Mouse (Mus musculus) spleen, adult 2 months (tissue): ENCODE measurements around the gene Mgll. TPM values are rescaled to one million over a fixed set of nuclear protein-coding genes. Genes with fewer than 3 reads are reported as not detected.

ENCODE experiments used
- DNase-seq, 2 experiments: peaks; one replicate each; pipeline versions ENCODE4 v3.0.0 to v3.0.0-alpha.2; 2012 to 2021; ENCODE audit warnings: low spot score in 2 of 2, low read depth in 1 of 2
- H3K27ac ChIP-seq: fragments of 200-500 bp; 2 replicates; pipeline ENCODE4 v1.5.1; 2012; ENCODE audit warnings: low read length, inconsistent platforms; ENCODE audit not compliant: insufficient read depth
- H3K27me3 ChIP-seq: fragments of 200-500 bp; 2 replicates; pipeline ENCODE4 v1.6.1; 2012; ENCODE audit warnings: mild to moderate bottlenecking, moderate library complexity, low read length, inconsistent platforms; ENCODE audit not compliant: control insufficient read depth, insufficient read depth
- H3K36me3 ChIP-seq: fragments of 200-500 bp; 2 replicates; pipeline ENCODE4 v1.6.1; 2012; ENCODE audit warnings: mild to moderate bottlenecking, low read length, inconsistent platforms; ENCODE audit not compliant: control insufficient read depth, insufficient read depth
- H3K4me1 ChIP-seq: fragments of 200-500 bp; 2 replicates; pipeline ENCODE4 v1.6.1; 2011; ENCODE audit warnings: inconsistent platforms; ENCODE audit not compliant: control insufficient read depth, insufficient read depth, insufficient read length
- H3K4me3 ChIP-seq: fragments of 200-500 bp; 2 replicates; pipeline ENCODE4 v1.5.1; 2011; ENCODE audit warnings: mild to moderate bottlenecking, inconsistent platforms; ENCODE audit not compliant: insufficient read depth, insufficient read length; ENCODE audit errors: extremely low read depth
- CTCF ChIP-seq: fragments of 200-500 bp; IDR thresholded peaks from 2 replicates; pipeline ENCODE4 v1.5.1; 2011; ENCODE audit warnings: mild to moderate bottlenecking, inconsistent platforms; ENCODE audit not compliant: insufficient read depth, insufficient read length, insufficient replicate concordance; ENCODE audit errors: extremely low read depth
- POLR2A ChIP-seq: fragments of 200-500 bp; IDR thresholded peaks from 2 replicates; pipeline ENCODE4 v1.6.1; 2011; ENCODE audit warnings: low read depth, low read length, inconsistent platforms
- WGBS: fragments of 180-500 bp; shearing (Covaris S2); methylation state at CpG from one replicate; pipeline ENCODE4 v1.1.7; 2018; 5-methylcytosine and 5-hydroxymethylcytosine counted together
- polyA plus RNA-seq: library from polyadenylated mRNA; depleted of rRNA; stranded (reverse); fragments of >200 nt; gene quantifications from 2 replicates; pipeline ENCODE4 v1.2.3, GENCODE M21; 2012

Mgll gene
- polyA plus RNA-seq, 1 experiment, result 43.1 TPM

DNA sequence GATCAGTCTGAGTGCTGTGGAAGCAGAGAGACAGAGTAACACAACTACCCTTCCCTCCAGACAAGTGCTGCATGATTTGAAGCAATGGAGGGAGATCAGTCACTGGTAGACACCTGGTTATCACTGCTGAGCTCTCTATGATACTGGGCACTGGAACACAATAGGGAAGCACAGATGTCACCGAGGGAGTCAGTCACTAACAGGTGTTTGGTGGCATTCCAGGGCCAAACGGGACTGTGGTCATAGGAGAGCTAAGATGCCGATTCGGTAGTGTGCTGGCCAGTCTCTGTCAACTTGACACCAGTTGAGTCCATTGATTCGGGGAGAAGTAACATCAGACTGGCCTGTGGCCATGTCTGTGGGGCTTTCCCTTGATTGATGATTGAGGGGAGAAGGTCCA lies 130.3 kb downstream of the Mgll start:
- Histone ChIP-seq H3K4me3 (no peak overlapping the region), H3K27me3 (no peaks in the 10 kb centered on the region), H3K36me3 (no peaks in the 10 kb centered on the region), H3K4me1 (no peaks in the 10 kb centered on the region), H3K27ac (no peak overlapping the region)
- TF ChIP-seq CTCF (no peak), POLR2A (no peak)
- DNase-seq, result no peak
- WGBS, result 82% methylated on average over 5 of the region's 5 CpGs

GRCm38 (mm10) chr6:88855636-88856035 lies 131.4 kb downstream of the Mgll start:
- Histone ChIP-seq H3K36me3 (no peaks in the 10 kb centered on the region), H3K4me3 (no peak overlapping the region), H3K27me3 (no peaks in the 10 kb centered on the region), H3K4me1 (no peaks in the 10 kb centered on the region), H3K27ac (no peak overlapping the region)
- TF ChIP-seq CTCF, result peak; percentile 39; the same call in 1 of the 2 replicates
- TF ChIP-seq POLR2A, result no peak
- 22% methylated on average over 5 of the region's 5 CpGs for WGBS
- DNase-seq, result peak; percentile 33 to 38

DNA sequence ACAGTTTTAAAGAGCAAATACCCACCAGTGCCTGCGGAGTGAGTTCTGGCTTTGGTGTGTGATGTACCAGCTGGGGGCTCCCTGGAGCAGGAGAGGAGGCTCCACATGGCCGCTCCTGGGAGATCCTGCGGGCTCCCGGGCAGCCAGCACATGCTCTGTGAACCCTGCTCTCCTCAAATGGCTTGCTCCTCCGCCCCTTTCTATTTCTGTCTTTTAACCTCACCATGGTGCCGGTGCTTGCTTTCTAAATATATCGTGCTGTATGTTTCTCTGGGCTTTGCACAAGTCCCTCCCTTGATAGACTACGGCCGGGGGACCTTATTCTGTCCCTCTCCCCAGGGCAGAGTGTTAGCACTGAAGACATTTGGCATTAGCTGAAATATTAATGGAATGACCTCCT lies 133.0 kb downstream of the Mgll start:
- no peaks in the 10 kb centered on the region for H3K4me1 ChIP-seq
- TF ChIP-seq POLR2A, result no peak
- no peak for TF ChIP-seq CTCF
- WGBS, result 23% methylated on average over 9 of the region's 9 CpGs
- H3K36me3 ChIP-seq, result no peaks in the 10 kb centered on the region
- no peak overlapping the region for H3K4me3 ChIP-seq
- H3K27me3 ChIP-seq, result no peaks in the 10 kb centered on the region
- no peak overlapping the region for H3K27ac ChIP-seq
- DNase-seq, result no peak

DNA sequence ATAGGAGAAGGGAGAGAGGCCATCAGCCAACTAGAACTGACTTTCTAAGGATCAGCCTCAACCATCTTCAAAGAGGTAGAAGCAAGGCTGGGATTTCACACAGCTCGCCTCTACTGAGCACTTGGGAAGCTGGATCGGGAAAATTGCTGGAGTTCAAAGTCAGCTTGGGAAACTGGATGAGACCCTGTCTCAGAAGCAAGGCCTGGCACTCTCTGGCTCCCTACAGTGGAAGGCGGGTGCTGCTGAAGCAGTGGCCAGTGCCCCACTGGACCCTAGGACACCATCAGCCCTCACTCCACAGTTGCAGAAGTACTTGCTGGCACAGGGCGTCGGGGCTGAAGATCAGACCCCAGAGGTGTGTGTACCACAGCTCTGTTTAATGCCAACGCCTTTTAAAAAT lies 133.6 kb downstream of the Mgll start:
- no peak overlapping the region for H3K27ac ChIP-seq
- no peaks in the 10 kb centered on the region for H3K4me1 ChIP-seq
- WGBS, result 87% methylated on average over 6 of the region's 6 CpGs
- no peaks in the 10 kb centered on the region for H3K27me3 ChIP-seq
- DNase-seq, result no peak
- no peak overlapping the region for H3K4me3 ChIP-seq
- TF ChIP-seq CTCF, result no peak
- TF ChIP-seq POLR2A, result no peak
- H3K36me3 ChIP-seq, result no peaks in the 10 kb centered on the region

DNA sequence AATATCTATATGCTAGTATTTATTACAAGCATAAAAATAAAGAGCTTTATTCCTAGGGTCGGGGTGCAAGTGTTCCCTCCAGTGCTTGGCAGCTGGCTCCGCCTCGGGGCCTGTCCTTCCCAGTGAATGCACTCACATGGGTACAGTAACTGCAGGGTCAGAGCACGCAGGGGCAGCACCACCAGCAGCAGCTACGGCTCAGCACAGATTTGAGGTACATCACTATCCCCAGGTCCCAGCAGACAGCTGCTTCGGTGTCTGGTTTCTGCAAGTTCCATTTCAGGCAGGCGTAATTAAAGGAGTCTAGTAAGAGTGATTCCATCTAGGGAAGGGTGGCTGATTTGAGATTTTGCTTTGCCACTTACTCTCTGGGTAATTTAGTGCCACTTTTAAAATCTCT lies 134.1 kb downstream of the Mgll start:
- no peak for DNase-seq
- no peaks in the 10 kb centered on the region for H3K4me1 ChIP-seq
- no peak overlapping the region for H3K4me3 ChIP-seq
- no peaks in the 10 kb centered on the region for H3K36me3 ChIP-seq
- H3K27me3 ChIP-seq, result no peaks in the 10 kb centered on the region
- 89% methylated on average over 7 of the region's 7 CpGs for WGBS
- TF ChIP-seq CTCF (no peak), POLR2A (no peak)
- no peak overlapping the region for H3K27ac ChIP-seq

GRCm38 (mm10) chr6:88860914-88861313 lies 136.7 kb downstream of the Mgll start:
- DNase-seq, result no peak
- Histone ChIP-seq H3K4me3 (no peak overlapping the region), H3K27ac (no peak overlapping the region), H3K36me3 (no peaks in the 10 kb centered on the region), H3K27me3 (no peaks in the 10 kb centered on the region), H3K4me1 (no peaks in the 10 kb centered on the region)
- whole genome bisulfite sequencing, result 16% methylated on average over 2 of the region's 2 CpGs
- TF ChIP-seq POLR2A, result no peak
- peak; percentile 0; the same call in 1 of the 2 replicates for TF ChIP-seq CTCF

- 78% methylated on average over 7 of the region's 7 CpGs for WGBS
- Histone ChIP-seq H3K27ac (no peak overlapping the region), H3K36me3 (no peaks in the 10 kb centered on the region), H3K4me3 (no peak overlapping the region), H3K27me3 (0 out of 2 replicates have a peak, but pooled peaks cover 2% of the 10 kb centered on the region), H3K4me1 (no peaks in the 10 kb centered on the region)
- no peak for TF ChIP-seq POLR2A
- TF ChIP-seq CTCF, result no peak
- no peak for DNase-seq
These were observed 141.5 kb downstream of the Mgll start for GRCm38 (mm10) chr6:88865704-88866103.

DNA sequence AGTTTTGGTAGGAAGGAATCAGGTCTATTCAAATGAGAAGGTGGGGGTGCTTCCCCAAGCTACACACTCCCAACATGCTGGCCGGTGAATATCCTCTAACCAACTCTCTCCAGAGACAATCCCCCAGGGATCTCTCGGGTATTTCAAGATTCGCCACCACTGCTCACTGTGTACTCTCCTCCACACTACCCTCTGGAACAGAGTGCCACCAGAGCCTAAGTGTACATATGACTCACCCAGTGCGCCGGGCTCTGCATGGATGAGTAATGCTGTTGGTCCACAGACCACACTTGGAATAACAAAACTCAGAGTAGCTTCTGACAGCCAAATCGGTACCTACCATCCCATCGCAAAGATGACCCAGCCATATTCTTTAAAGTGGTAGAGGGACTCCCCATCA lies 145.2 kb downstream of the Mgll start:
- no peaks in the 10 kb centered on the region for H3K36me3 ChIP-seq
- TF ChIP-seq POLR2A, result no peak
- TF ChIP-seq CTCF, result no peak
- 81% methylated on average over 7 of the region's 7 CpGs for WGBS

More for the DNA sequence above, 145.2 kb downstream of the Mgll start:
- peaks cover 3% of the 10 kb centered on the region for H3K4me1 ChIP-seq
- H3K27me3 ChIP-seq, result peaks cover 8% of the 10 kb centered on the region
- no peak overlapping the region for H3K27ac ChIP-seq
- DNase-seq, result no peak
- no peak overlapping the region for H3K4me3 ChIP-seq
